Mouse (Mus musculus) stomach, embryonic 16.5 days (tissue): ENCODE data around the gene Gpr119. TPM values are rescaled to one million over a fixed set of nuclear protein-coding genes. Genes with fewer than 3 reads are reported as not detected.

Source experiments
- ATAC-seq: fragments of 200-750 bp; cut with Nextera tagmentation; 2 replicates; pipeline ENCODE4 v1.8.0; 2017; ENCODE audit warnings: moderate number of reproducible peaks, moderate TSS enrichment; ENCODE audit not compliant: insufficient read depth, low FRiP score
- H3K27ac ChIP-seq: fragments of 300-500 bp; sonication (generic); 2 replicates; pipeline ENCODE4 v1.5.1; 2014; ENCODE audit warnings: low read length
- H3K27me3 ChIP-seq: fragments of 300-500 bp; sonication (generic); 2 replicates; pipeline ENCODE4 v1.6.1; 2014; ENCODE audit warnings: low read length, control low read depth, mixed read lengths; ENCODE audit not compliant: control insufficient read depth, insufficient read depth
- H3K36me3 ChIP-seq: fragments of 300-500 bp; sonication (generic); 2 replicates; pipeline ENCODE4 v1.6.1; 2014; ENCODE audit warnings: low read length; ENCODE audit not compliant: control insufficient read depth, insufficient read depth
- H3K4me1 ChIP-seq: fragments of 300-500 bp; sonication (generic); 2 replicates; pipeline ENCODE4 v1.6.1; 2014; ENCODE audit warnings: low read length, control low read depth, mixed read lengths; ENCODE audit not compliant: control insufficient read depth, insufficient read depth
- H3K4me2 ChIP-seq: fragments of 300-500 bp; sonication (generic); 2 replicates; pipeline ENCODE4 v1.6.1; 2014; ENCODE audit warnings: low read depth, low read length, mixed read lengths
- H3K4me3 ChIP-seq: fragments of 300-500 bp; sonication (generic); replicated peaks from 2 replicates; pipeline ENCODE4 v1.5.1; 2014; ENCODE audit warnings: mild to moderate bottlenecking, low read length
- H3K9ac ChIP-seq: fragments of 300-500 bp; sonication (generic); 2 replicates; pipeline ENCODE4 v1.6.1; 2014; ENCODE audit warnings: low read length
- H3K9me3 ChIP-seq: fragments of 300-500 bp; sonication (generic); replicated peaks from 2 replicates; pipeline ENCODE4 v1.6.1; 2016; ENCODE audit warnings: low read length, control low read depth; ENCODE audit not compliant: control insufficient read depth
- WGBS: fragments of 180-500 bp; shearing (Covaris S2); extraction: QIAGEN DNeasy Blood & Tissue Kit; methylation state at CpG from one replicate; pipeline ENCODE4 v1.1.7; 2014; 5-methylcytosine and 5-hydroxymethylcytosine counted together
- microRNA-seq: library from miRNA; unstranded; fragments of <30 nt; microRNA quantifications from one replicate; pipeline ENCODE4, GENCODE M21; 2016
- polyA plus RNA-seq: library from polyadenylated mRNA; unstranded; fragments of >200 nt; fragmentation: Nextera tagmentation; extraction: Ambion mirVana; gene quantifications from 2 replicates; pipeline ENCODE4 v1.2.1, GENCODE M21; 2015

Gene Gpr119
- polyA plus RNA-seq, 1 experiment from 2014 or later: 0.14 TPM

GRCm38 (mm10) chrX:48666807-48667206, 7.5 kb downstream of the Gpr119 start:
- no peak overlapping the region for H3K27ac ChIP-seq
- no peaks in the 10 kb centered on the region for H3K27me3 ChIP-seq
- 49% methylated on average over 6 of the region's 6 CpGs for WGBS
- H3K4me2 ChIP-seq: no peak overlapping the region
- no peak overlapping the region for H3K4me3 ChIP-seq
- H3K9me3 ChIP-seq: no peaks in the 10 kb centered on the region
- no peak for ATAC-seq
- no peaks in the 10 kb centered on the region for H3K36me3 ChIP-seq
- H3K9ac ChIP-seq: no peak overlapping the region
- H3K4me1 ChIP-seq: no peaks in the 10 kb centered on the region

DNA sequence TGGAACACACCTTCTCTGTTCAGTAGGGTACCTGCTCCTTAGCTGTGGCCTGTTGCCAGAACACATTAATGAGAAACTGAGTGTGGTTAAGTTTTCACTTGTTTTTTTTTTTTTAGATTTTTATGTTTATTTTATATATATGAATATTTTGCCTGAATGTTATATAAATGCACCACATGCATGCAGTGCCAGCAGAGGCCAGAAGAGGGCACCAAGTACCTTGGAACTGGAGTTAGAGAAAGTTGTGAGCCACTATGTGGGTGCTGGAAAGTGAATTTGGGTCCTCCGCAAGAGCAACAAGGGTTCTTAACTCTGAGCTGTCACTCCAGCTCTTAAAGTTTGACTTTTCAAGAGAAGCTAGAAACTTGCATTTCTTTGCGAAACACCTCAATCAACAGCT, 30.2 kb downstream of the Gpr119 start:
- Histone ChIP-seq H3K4me2 (no peak overlapping the region), H3K4me1 (no peaks in the 10 kb centered on the region), H3K9ac (no peak overlapping the region), H3K36me3 (no peaks in the 10 kb centered on the region), H3K27me3 (no peaks in the 10 kb centered on the region), H3K9me3 (no peaks in the 10 kb centered on the region), H3K4me3 (no peak overlapping the region), H3K27ac (no peak overlapping the region)
- 90% methylated on average over 2 of the region's 2 CpGs for WGBS
- ATAC-seq: no peak

DNA sequence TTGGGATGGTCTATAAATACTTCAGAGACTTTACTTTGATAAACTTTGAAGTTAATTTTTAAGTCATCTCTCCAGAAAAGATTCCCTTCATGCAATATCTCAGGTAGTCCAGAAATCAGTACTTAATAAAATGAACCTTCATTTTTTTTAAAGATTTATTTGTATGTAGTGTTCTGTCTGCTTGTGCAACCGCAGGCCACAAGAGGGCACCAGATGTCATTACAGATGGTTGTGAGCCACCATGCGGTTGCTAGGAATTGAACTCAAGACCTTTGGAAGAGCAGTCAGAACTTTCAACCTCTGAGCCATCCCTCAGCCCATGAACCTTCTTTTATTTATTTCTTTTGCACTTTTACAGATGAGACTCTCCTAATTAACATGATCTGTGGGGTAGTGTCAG, 37.2 kb downstream of the Gpr119 start:
- Histone ChIP-seq H3K27me3 (no peaks in the 10 kb centered on the region), H3K27ac (no peak overlapping the region), H3K9ac (no peak overlapping the region), H3K4me1 (no peaks in the 10 kb centered on the region), H3K9me3 (no peaks in the 10 kb centered on the region), H3K4me3 (no peak overlapping the region), H3K4me2 (no peak overlapping the region), H3K36me3 (no peaks in the 10 kb centered on the region)
- no peak for ATAC-seq
- WGBS: 47% methylated on average over 2 of the region's 2 CpGs

GRCm38 (mm10) chrX:48624054-48624420, 50.2 kb downstream of the Gpr119 start:
- Histone ChIP-seq H3K9ac (peak overlapping the region; percentile 72), H3K27me3 (no peaks in the 10 kb centered on the region), H3K4me3 (peak overlapping the region; percentile 67), H3K36me3 (no peaks in the 10 kb centered on the region), H3K4me2 (peak overlapping the region; percentile 60), H3K4me1 (no peaks in the 10 kb centered on the region), H3K27ac (no peak overlapping the region), H3K9me3 (no peaks in the 10 kb centered on the region)
- WGBS: 16% methylated on average over 9 of the region's 9 CpGs
- 0 out of 2 replicates have a peak, but pooled peaks have one; percentile 8 for ATAC-seq

- Histone ChIP-seq H3K4me1 (no peaks in the 10 kb centered on the region), H3K4me3 (peak within 1 kb of the TSS; percentile 67), H3K27me3 (no peaks in the 10 kb centered on the region), H3K27ac (peak within 1 kb of the TSS; percentile 77), H3K9me3 (no peaks in the 10 kb centered on the region), H3K4me2 (peak within 1 kb of the TSS; percentile 60), H3K36me3 (no peaks in the 10 kb centered on the region), H3K9ac (peak within 1 kb of the TSS; percentile 72)
- 14% methylated on average over 38 of the region's 38 CpGs for WGBS
- peak; percentile 94 for ATAC-seq
These were observed 50.8 kb downstream of the Gpr119 start, which contains the start of gene Slc25a14 for GRCm38 (mm10) chrX:48623379-48624053. Slc25a14 (plus strand) TSS chrX:48623413.

DNA sequence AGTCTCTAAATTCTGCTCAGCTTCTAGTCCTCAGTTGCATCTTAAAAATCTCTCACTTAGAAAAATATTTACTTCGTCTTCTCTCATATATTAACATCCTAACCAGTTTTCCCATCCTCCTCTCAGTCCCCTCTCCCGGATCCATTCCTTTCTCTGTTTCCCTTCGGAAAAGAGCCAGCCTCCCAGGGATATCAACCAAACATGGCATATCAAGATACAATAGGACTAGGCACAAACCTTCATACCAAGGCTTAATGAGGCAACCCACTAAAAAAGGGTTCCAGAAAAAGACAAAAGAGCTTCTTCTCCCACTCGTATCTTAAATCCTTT, 51.3 kb downstream of the Gpr119 start:
- no peaks in the 10 kb centered on the region for H3K36me3 ChIP-seq
- no peaks in the 10 kb centered on the region for H3K27me3 ChIP-seq
- 19% methylated on average over 4 of the region's 4 CpGs for WGBS
- no peaks in the 10 kb centered on the region for H3K4me1 ChIP-seq
- peak overlapping the region; percentile 46 for H3K4me2 ChIP-seq
- H3K4me3 ChIP-seq: peak overlapping the region; percentile 67
- peak overlapping the region; percentile 61 for H3K9ac ChIP-seq
- H3K27ac ChIP-seq: peak overlapping the region; percentile 77; the same call in 1 of the 2 replicates
- H3K9me3 ChIP-seq: no peaks in the 10 kb centered on the region
- peak; percentile 42; the same call in 1 of the 2 replicates for ATAC-seq

Small RNA genes within 50 kb of the gene (microRNA-seq; reads per million reads assigned to microRNA genes)
- gene Gm27828: not detected

Other genes starting within 250 kb of the Gpr119 start
- 9.1 and 9.3 TPM in 2 replicates for gene Elf4, start 211.3 kb downstream of the Gpr119 start, polyA plus RNA-seq
- gene Aifm1, start 160.9 kb downstream of the Gpr119 start, polyA plus RNA-seq: 78.0 and 81.0 TPM in 2 replicates
- gene Rab33a, start 155.2 kb downstream of the Gpr119 start, polyA plus RNA-seq: 5.3 and 5.9 TPM in 2 replicates
- gene Zfp280c, start 80.0 kb downstream of the Gpr119 start, polyA plus RNA-seq: 7.8 and 8.6 TPM in 2 replicates
- gene Slc25a14, start 51.1 kb downstream of the Gpr119 start, polyA plus RNA-seq: 11.8 and 14.3 TPM in 2 replicates
- 14.7 and 14.9 TPM in 2 replicates for gene Rbmx2, start 20.5 kb upstream of the Gpr119 start, polyA plus RNA-seq
- gene Gm595, start 203.2 kb upstream of the Gpr119 start, polyA plus RNA-seq: not detected in 2 replicates